Mouse (Mus musculus) heart, embryonic 10.5 days (tissue): ENCODE data around the gene Bloc1s3. TPM values are rescaled to one million over a fixed set of nuclear protein-coding genes. Genes with fewer than 3 reads are reported as not detected.
A peak's percentile ranks its signal among the peaks of the same experiment; 100 is the strongest.
"Not testable (repeated sequence)": the region's sequence is repeated elsewhere in the genome, so short reads cannot be mapped to it uniquely, and the experiment has no call there.

Source experiments
- DNase-seq: peaks from one replicate; pipeline ENCODE4 v3.0.0-alpha.2; 2017; ENCODE audit warnings: low spot score
- H3K27ac ChIP-seq: fragments of 300-500 bp; sonication (generic); 2 replicates; pipeline ENCODE4 v1.5.1; 2016; ENCODE audit warnings: mild to moderate bottlenecking
- H3K27me3 ChIP-seq: fragments of 300-500 bp; sonication (generic); 2 replicates; pipeline ENCODE4 v1.6.1; 2016; ENCODE audit warnings: mild to moderate bottlenecking; ENCODE audit not compliant: poor library complexity, insufficient read depth, severe bottlenecking
- H3K36me3 ChIP-seq: fragments of 300-500 bp; sonication (generic); 2 replicates; pipeline ENCODE4 v1.6.1; 2016; ENCODE audit warnings: mild to moderate bottlenecking, moderate library complexity
- H3K4me1 ChIP-seq: fragments of 300-500 bp; sonication (generic); 2 replicates; pipeline ENCODE4 v1.6.1; 2016; ENCODE audit warnings: mild to moderate bottlenecking
- H3K4me3 ChIP-seq: fragments of 300-500 bp; sonication (generic); 2 replicates; pipeline ENCODE4 v1.5.1; 2016; ENCODE audit warnings: mild to moderate bottlenecking, moderate library complexity
- H3K9me3 ChIP-seq: fragments of 300-500 bp; sonication (generic); 2 replicates; pipeline ENCODE4 v1.6.1; 2016; ENCODE audit warnings: mild to moderate bottlenecking, moderate library complexity
- WGBS: fragments of 180-500 bp; shearing (Covaris S2); methylation state at CpG from one replicate; pipeline ENCODE4 v1.1.7; 2016; 5-methylcytosine and 5-hydroxymethylcytosine counted together
- polyA plus RNA-seq: library from polyadenylated mRNA; unstranded; fragments of >200 nt; fragmentation: Nextera tagmentation; extraction: Ambion mirVana; gene quantifications from 2 replicates; pipeline ENCODE4 v1.2.1, GENCODE M21; 2016

The Bloc1s3 gene
- polyA plus RNA-seq, 1 experiment from 2014 or later, result 2.0 TPM

GRCm38 (mm10) chr7:19534676-19535075 lies 26.5 kb upstream of the Bloc1s3 start:
- Histone ChIP-seq H3K4me3 (no peak overlapping the region), H3K9me3 (no peaks in the 10 kb centered on the region), H3K4me1 (peaks cover 5% of the 10 kb centered on the region; the same call in 1 of the 2 replicates), H3K36me3 (peaks cover 70% of the 10 kb centered on the region), H3K27me3 (no peaks in the 10 kb centered on the region), H3K27ac (no peak overlapping the region)
- DNase-seq, result no peak
- WGBS, result 95% methylated on average over 10 of the region's 10 CpGs

GRCm38 (mm10) chr7:19532240-19532639 lies 24.1 kb upstream of the Bloc1s3 start:
- Histone ChIP-seq H3K36me3 (peaks cover 78% of the 10 kb centered on the region), H3K27ac (no peak overlapping the region), H3K4me1 (0 out of 2 replicates have a peak, but pooled peaks cover under 1% of the 10 kb centered on the region), H3K9me3 (no peaks in the 10 kb centered on the region), H3K4me3 (no peak overlapping the region), H3K27me3 (no peaks in the 10 kb centered on the region)
- 92% methylated on average over 14 of the region's 14 CpGs for WGBS
- DNase-seq, result no peak

GRCm38 (mm10) chr7:19531077-19531476 lies 22.9 kb upstream of the Bloc1s3 start:
- WGBS, result 74% methylated on average over 10 of the region's 10 CpGs

GRCm38 (mm10) chr7:19525105-19525481 lies 16.9 kb upstream of the Bloc1s3 start:
- 75% methylated on average over 2 of the region's 2 CpGs for WGBS
- Histone ChIP-seq H3K27ac (no peak overlapping the region), H3K9me3 (no peaks in the 10 kb centered on the region), H3K4me3 (no peak overlapping the region), H3K36me3 (peaks cover 20% of the 10 kb centered on the region), H3K27me3 (peaks cover 63% of the 10 kb centered on the region), H3K4me1 (peaks cover 26% of the 10 kb centered on the region)
- DNase-seq, result no peak

More at GRCm38 (mm10) chr7:19531077-19531476, 22.9 kb upstream of the Bloc1s3 start:
- H3K4me3 ChIP-seq, result no peak overlapping the region
- peaks cover 77% of the 10 kb centered on the region for H3K36me3 ChIP-seq
- no peaks in the 10 kb centered on the region for H3K4me1 ChIP-seq
- DNase-seq, result no peak
- no peaks in the 10 kb centered on the region for H3K9me3 ChIP-seq
- H3K27ac ChIP-seq, result no peak overlapping the region
- peaks cover 5% of the 10 kb centered on the region; the same call in 1 of the 2 replicates for H3K27me3 ChIP-seq

GRCm38 (mm10) chr7:19524420-19525104 lies 16.4 kb upstream of the Bloc1s3 start:
- H3K27me3 ChIP-seq, result peaks cover 69% of the 10 kb centered on the region
- DNase-seq, result no peak
- peak overlapping the region; percentile 56 for H3K4me3 ChIP-seq
- H3K27ac ChIP-seq, result peak overlapping the region; percentile 65
- peaks cover 14% of the 10 kb centered on the region; the same call in 1 of the 2 replicates for H3K36me3 ChIP-seq
- 13% methylated on average over 24 of the region's 24 CpGs for whole genome bisulfite sequencing
- H3K9me3 ChIP-seq, result no peaks in the 10 kb centered on the region
- H3K4me1 ChIP-seq, result peaks cover 32% of the 10 kb centered on the region

GRCm38 (mm10) chr7:19523757-19524419 lies 15.7 kb upstream of the Bloc1s3 start:
- peak overlapping the region; percentile 65 for H3K27ac ChIP-seq

GRCm38 (mm10) chr7:19523017-19523756 lies 15.0 kb upstream of the Bloc1s3 start:
- peak overlapping the region; percentile 65; the same call in 1 of the 2 replicates for H3K27ac ChIP-seq
- 18% methylated on average over 72 of the region's 72 CpGs for WGBS
- DNase-seq, result no peak

More at GRCm38 (mm10) chr7:19523757-19524419, 15.7 kb upstream of the Bloc1s3 start:
- Histone ChIP-seq H3K4me3 (peak overlapping the region; percentile 56), H3K36me3 (peaks cover 8% of the 10 kb centered on the region; the same call in 1 of the 2 replicates), H3K27me3 (peaks cover 75% of the 10 kb centered on the region), H3K9me3 (no peaks in the 10 kb centered on the region), H3K4me1 (peaks cover 33% of the 10 kb centered on the region)
- 2% methylated on average over 64 of the region's 64 CpGs for WGBS
- no peak for DNase-seq

GRCm38 (mm10) chr7:19520032-19520431 lies 11.9 kb upstream of the Bloc1s3 start:
- Histone ChIP-seq H3K27ac (peak overlapping the region; percentile 71; the same call in 1 of the 2 replicates), H3K36me3 (no peaks in the 10 kb centered on the region), H3K27me3 (peaks cover 96% of the 10 kb centered on the region), H3K9me3 (no peaks in the 10 kb centered on the region; the same call in 1 of the 2 replicates), H3K4me3 (peak overlapping the region; percentile 58), H3K4me1 (peaks cover 43% of the 10 kb centered on the region)
- no peak for DNase-seq
- under 1% methylated on average over 23 of the region's 23 CpGs for WGBS

More at GRCm38 (mm10) chr7:19523017-19523756, 15.0 kb upstream of the Bloc1s3 start:
- Histone ChIP-seq H3K4me3 (peak overlapping the region; percentile 56), H3K36me3 (0 out of 2 replicates have a peak, but pooled peaks cover under 1% of the 10 kb centered on the region), H3K4me1 (peaks cover 33% of the 10 kb centered on the region), H3K9me3 (no peaks in the 10 kb centered on the region), H3K27me3 (peaks cover 82% of the 10 kb centered on the region)

GRCm38 (mm10) chr7:19517652-19518365 lies 9.6 kb upstream of the Bloc1s3 start, which contains the start of gene Nkpd1:
Gene Nkpd1 (plus strand): TSS chr7:19517838.
- Histone ChIP-seq H3K4me3 (peak within 1 kb of the TSS; percentile 48), H3K27me3 (peaks cover 74% of the 10 kb centered on the region), H3K9me3 (no peaks in the 10 kb centered on the region; the same call in 1 of the 2 replicates), H3K4me1 (peaks cover 24% of the 10 kb centered on the region), H3K27ac (no peak within 1 kb of the TSS; the same call in 1 of the 2 replicates), H3K36me3 (no peaks in the 10 kb centered on the region)
- WGBS, result 5% methylated on average over 26 of the region's 29 CpGs
- no peak for DNase-seq

- no peak for DNase-seq
- Histone ChIP-seq H3K27ac (no peak overlapping the region), H3K36me3 (peaks cover 5% of the 10 kb centered on the region; the same call in 1 of the 2 replicates), H3K4me1 (peaks cover 12% of the 10 kb centered on the region), H3K9me3 (no peaks in the 10 kb centered on the region), H3K4me3 (no peak overlapping the region), H3K27me3 (peaks cover 20% of the 10 kb centered on the region)
- WGBS, result 72% methylated on average over 6 of the region's 6 CpGs
Measured at GRCm38 (mm10) chr7:19512353-19512752, 4.2 kb upstream of the Bloc1s3 start.

- peaks cover 15% of the 10 kb centered on the region for H3K27me3 ChIP-seq
- not testable (repeated sequence) for H3K4me3 ChIP-seq, H3K27ac ChIP-seq, DNase-seq, H3K36me3 ChIP-seq, H3K9me3 ChIP-seq
- WGBS, result 87% methylated on average over 6 of the region's 7 CpGs
- H3K4me1 ChIP-seq, result peaks cover 14% of the 10 kb centered on the region
Measured at GRCm38 (mm10) chr7:19511934-19512333, 3.8 kb upstream of the Bloc1s3 start.

GRCm38 (mm10) chr7:19509786-19510185 lies 1.6 kb upstream of the Bloc1s3 start:
- peak overlapping the region; percentile 94 for H3K27ac ChIP-seq
- 89% methylated on average over 7 of the region's 7 CpGs for WGBS

More at GRCm38 (mm10) chr7:19509786-19510185, 1.6 kb upstream of the Bloc1s3 start:
- Histone ChIP-seq H3K36me3 (peaks cover 5% of the 10 kb centered on the region; the same call in 1 of the 2 replicates), H3K4me1 (peaks cover 18% of the 10 kb centered on the region), H3K4me3 (peak overlapping the region; percentile 82), H3K9me3 (no peaks in the 10 kb centered on the region), H3K27me3 (no peaks in the 10 kb centered on the region)
- DNase-seq, result no peak
